Mouse (Mus musculus): ENCODE measurements around the gene Nob1.

Gene Nob1

DNA sequence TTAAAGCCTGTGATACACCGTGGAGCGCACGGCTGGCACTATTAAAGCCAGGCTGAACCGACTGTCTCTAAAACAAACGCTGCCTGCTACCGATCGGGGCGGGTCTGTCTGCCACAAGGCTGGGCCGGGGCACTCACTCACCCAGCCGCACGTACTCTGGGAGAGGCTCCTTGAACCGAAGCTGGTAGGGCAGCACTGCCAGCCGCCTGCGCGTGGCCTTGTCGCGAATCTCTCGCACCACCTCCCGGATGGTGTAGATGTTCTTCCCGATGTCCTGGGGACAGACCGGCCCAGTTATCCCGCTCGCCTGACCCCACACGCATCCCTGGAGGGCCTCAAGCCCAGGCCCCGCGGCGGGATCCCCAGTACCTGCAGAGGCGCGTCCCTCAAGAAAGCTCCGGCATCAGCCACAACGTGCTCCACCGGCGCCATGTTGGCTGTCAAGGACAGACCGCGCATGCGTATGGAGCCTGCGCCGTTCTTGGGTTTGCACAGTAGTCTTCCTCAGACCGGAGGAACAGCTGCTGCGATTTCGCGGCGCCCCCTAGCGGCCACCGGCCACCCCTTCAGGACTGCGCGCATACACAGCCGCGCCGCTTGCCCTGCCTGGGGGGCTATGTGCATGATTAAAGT, at the start of gene Nob1:
Gene Nob1, minus strand, starts transcription at position 455 of the 633 bp plus-strand sequence.
- DNase-seq (ENCODE audit: low spot score) = peak; percentile 96

DNA sequence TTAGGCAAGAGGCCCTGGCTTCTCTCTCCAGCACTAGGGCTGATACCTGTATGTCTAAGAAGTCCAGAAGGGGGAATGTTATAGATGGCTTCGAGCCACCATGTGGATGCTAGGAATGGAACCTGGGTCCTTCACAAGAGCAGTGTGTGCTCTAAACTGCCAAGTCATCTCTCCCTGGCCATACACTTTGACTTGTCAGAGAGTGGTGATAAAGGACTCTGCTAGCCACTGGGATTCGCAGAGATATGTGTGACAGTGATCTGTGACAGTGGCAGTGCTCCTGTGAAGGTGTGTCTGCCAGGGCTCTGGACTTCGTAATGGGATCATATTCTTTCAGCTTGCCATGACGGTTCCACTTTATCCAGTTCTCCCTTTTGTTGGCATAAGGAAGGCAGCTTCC, 48.5 kb upstream of the Nob1 start:
- DNase-seq (ENCODE audit: low spot score) = no peak

DNA sequence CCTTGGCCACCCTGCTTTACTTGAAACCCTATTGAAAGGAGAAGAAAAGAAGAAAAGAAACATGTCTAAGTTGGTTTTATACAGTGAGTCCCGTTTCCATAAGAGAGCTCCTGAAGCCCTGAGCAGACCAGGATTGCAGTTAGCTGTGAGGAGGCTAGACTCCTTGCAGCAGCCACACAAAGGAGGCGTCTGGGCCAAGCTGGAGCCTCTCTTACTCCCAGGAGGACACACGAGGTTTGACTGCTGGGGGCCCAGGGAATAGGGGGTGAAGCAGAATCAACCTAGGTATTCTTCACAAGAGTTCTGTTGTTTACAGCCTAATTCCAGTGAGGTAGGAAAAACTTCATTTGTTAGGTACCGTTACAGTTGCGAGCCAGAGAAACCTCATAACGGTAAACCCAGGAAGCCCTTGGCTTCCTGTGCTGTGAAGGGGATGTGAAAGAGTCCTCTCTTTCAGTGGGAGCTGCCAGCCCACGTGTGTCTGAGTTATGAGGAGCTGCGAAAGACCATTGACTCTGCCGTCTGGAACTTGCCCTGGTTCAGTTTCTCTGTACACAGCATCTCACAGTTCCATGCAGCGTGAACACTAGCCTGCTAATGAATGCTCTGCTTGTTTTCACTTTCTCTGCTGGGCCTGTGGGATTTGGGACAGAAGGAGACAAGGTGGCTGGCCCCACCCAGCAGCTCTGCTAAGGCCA, 47.7 kb upstream of the Nob1 start:
- no peak for DNase-seq (ENCODE audit: low spot score)

DNA sequence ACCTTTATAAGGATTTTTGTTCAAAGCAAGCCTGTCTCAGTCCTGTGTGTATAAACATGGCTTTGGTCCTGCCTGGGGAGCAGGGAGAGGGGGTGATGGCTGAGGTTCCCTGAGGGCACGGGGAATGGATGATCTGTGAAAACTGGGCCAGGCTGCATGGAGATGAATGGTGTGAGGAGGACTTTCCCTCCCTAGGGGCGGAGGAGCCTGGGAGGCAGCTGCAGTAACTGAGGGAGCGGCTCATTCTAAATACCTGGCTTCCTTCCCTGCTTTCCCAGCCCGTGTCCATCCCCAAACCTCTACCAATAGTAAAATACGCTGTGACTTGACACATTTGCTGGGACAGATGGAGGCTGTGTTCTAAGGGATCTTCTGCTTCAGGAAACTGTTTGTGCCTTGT, 45.5 kb upstream of the Nob1 start:
- DNase-seq (ENCODE audit: low spot score) = no peak

DNA sequence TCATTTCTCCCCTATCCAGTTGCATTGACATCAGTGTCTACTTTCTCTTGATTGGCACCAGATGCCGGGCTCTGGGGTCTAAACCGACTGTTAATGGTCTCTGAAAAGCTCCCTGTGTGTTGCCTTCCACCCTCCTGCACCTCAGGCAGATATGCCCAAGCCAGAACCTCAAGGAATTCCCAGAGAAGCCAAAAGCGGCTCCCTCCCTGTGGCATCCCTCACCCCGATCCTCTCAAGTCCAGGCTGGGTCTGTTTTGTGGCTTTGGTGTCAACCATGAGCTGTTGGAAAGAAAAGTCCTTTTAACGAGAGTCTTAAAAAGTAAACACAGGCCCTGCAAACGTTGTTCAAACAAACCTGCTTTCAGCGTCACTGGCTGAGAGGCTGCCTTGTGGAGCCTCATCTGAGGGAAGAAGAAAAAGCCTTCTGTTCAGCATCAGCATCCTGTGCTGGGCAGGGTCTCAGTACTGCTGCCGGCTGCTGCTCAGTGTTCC, 44.0 kb upstream of the Nob1 start:
- no peak for DNase-seq (ENCODE audit: low spot score)

DNA sequence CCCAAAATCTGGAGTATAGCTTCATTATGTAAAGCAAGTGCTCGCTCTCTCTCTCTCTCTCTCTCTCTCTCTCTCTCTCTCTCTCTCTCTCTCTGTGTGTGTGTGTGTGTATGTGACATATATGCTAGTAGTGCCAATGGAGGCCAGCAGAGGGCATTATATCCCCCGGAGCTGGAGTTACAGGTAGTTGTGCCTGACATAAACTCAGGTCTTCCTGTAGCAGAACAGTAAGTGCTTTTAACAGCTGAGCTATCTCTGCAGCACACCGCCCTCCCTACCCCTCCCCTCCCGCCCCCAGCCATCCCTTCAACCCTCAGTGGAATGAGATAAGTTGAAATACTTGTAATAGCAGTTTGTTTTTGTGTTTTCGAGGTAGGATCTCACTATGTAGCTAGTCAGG, 41.8 kb upstream of the Nob1 start:
- no peak for DNase-seq (ENCODE audit: low spot score)

DNA sequence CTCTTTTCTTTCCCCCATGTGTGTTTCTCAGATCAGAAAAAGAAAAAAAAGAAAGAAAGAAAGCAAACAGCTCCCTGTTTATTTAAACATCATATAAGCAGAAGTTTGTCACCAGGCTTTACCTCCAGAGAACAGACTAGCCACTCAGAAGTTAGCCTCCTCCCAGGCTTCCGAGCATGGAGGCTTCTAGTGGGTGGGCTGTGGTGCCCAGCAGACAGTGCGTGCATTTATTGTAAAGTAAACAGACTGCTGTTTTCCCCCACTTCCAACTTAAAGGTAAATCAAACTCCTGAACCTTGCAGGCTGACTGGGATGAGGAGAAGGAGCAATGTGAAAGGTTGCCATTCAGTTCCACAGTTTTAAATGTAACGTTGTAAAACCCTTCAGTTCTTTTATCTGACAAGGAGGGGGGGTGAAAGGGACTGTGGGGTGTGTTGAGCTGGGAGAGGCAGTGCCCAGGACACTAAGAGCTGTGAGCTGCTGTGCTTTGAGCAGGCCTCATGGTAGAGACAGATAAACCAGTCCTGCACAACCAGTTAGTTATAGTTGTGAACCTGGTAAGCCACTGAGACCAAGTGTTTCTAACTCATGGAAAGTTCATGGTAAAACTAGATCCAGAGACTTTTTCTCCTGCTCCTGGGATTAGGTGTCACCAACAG, 40.6 kb upstream of the Nob1 start:
- DNase-seq (ENCODE audit: low spot score) = no peak

DNA sequence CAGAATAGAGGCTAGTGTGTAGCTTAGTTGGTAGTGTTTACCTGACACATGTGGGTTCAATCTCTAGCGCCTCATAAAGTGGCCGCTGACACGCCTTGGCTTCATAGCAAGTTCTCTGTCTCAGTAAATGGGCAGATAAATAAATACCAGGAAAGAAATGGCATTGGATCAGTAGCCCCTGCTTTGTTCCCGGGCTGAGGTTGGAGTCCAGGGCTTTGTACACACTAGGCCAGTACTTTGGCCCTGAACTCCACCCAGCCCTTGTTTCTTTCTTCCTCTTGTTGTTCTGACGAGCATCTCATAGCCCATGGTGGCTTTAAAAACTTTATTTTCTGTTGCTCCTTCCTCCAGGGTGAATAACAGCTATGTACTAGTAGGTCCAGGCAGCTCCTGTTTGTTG, 37.6 kb upstream of the Nob1 start:
- DNase-seq (ENCODE audit: low spot score) = no peak

DNA sequence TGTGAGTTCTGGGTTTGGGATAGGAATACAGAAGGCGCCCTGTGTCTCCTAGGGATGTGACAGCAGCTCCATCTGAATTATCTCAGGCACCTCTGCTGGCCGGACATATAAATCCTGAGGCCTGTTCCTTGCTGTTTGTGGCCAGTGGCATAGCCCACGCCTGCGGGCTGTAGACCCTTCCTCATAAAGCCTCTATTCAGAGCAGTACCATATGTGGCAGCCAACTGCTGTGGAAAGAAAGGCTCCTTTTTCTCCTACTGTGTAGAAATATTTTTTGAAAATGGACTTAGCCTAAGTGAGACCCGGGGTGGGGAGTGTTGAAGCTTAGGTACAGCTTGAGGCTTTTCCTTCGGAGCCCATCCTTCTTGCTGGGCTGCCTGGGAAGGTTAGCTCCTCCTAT, 33.4 kb upstream of the Nob1 start:
- DNase-seq (ENCODE audit: low spot score) = no peak

DNA sequence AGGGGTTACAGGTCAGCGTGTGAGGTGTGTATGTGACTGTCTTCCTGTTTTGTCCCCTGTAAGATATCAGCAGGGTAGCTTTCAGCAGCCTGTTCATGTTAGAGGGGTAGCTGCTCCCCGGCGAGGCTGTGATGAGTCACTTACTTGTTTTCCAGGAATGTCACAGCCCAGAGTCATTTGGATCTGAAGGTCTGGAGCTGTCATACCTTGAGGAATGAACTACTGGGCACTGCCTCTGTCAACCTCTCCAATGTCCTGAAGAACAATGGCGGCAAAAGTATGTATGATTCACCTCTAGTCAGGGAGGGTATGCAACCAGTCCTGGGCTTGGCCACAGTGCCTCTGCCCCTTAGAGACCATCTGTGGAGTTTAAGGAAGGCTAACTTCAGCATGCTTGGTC, 32.9 kb upstream of the Nob1 start:
- no peak for DNase-seq (ENCODE audit: low spot score)

DNA sequence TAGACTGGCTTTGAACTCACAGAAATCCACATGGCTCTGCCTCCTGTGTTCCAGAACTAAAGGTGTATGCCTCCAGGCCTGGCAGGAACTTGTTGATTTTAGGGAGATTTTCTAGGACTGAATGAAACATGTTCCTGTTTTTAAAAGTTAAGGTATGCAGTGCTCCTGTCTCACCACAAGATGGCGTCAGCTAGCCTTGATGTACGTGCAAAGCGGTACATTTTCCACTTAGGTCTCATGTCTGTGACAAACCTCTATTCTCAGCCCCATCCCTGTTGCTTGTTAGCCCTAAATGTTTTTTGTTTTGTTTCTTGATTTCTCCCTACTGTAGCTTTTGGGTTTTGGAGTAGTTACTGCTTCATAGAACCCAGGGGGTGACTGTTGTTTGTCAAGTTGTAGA, 30.4 kb upstream of the Nob1 start:
- peak; percentile 47 for DNase-seq (ENCODE audit: low spot score)

DNA sequence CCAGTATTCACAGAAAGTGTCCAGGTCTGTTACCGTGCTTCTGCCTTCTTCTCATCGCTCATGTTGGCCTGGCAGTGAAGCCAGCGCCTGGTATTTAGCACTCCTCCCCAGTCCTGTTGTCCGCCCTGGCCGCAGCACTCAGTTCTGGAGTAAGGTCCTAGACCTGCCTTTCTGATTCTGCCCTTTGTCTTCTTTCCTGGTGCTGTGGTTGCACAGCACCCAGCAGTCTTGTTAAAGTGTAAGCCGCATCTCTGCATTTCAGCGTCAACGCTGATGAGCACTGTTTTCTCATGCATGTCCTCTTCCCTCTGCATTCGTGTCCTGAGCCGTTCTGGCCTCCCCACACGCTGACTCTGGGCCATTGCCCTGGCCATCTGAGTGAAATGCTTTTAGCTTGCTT, 28.5 kb upstream of the Nob1 start:
- DNase-seq (ENCODE audit: low spot score) = no peak

DNA sequence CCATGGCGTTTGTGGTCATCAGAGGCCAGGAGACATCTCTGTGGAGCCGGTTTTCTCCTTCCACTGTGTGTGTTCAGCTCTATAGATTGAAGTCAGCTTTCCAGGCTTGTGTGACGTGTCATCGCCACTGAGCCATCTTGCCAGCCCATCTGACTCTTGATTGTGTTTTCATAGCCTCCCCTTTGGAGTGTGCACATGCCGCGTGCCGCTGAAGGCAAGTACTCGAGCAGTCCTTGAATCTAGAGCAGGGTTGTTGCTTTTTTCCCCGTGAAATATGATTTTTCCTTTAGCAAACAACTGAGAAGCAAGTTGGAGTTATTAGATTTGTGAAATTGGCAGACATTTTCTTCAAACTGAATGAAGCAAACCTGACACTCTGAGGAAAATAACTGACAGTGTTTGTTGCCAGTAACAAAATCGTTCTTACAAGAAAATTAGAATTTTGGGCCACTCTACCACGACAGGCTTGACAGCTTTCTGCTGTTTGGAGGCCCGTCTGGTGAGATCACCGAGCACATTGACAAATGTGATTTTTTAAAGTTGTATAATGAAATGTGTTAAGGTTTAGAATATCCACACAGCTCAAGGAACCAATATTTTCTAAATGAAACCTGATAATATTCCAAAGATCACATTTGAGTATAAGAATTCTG, 26.7 kb upstream of the Nob1 start:
- DNase-seq (ENCODE audit: low spot score) = no peak

DNA sequence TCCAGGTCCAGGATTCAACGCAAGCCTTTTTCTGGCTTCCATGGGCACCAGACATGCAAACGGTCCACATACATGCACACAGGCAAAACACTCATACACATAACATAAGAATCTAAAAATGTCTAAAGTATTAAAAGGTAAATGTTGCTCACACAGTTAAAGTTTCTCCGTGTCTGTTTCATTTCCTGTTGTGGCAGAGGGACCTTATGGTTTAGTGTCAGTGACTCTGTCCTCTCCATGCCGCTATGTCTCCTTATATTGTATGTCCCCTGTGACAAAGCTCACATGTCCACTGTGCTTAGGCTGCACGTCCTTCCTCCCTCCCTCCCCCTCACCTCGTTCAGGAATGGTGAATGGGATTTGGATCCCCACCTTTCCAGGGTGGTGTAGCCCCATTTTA, 24.8 kb upstream of the Nob1 start:
- DNase-seq (ENCODE audit: low spot score) = no peak

DNA sequence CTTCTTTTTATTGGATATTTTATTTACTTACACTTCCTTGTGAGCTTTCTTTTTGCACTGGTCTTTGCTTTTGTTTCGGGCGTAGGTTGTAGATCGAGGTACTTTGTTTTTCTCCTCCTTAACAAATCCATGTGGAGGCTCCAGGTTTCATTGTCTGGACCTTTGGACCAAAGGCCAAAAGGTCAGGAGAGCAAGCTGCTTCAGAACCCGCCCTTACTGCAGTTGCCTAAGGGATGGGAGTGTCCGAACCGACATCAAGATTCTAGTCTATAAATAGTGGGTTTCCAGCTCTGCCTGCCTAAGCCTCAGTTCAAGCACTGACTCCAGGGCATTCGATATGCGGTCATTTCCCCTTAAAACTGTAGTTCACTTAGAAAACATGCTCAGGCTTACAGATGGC, 24.3 kb upstream of the Nob1 start:
- DNase-seq (ENCODE audit: low spot score) = no peak

DNA sequence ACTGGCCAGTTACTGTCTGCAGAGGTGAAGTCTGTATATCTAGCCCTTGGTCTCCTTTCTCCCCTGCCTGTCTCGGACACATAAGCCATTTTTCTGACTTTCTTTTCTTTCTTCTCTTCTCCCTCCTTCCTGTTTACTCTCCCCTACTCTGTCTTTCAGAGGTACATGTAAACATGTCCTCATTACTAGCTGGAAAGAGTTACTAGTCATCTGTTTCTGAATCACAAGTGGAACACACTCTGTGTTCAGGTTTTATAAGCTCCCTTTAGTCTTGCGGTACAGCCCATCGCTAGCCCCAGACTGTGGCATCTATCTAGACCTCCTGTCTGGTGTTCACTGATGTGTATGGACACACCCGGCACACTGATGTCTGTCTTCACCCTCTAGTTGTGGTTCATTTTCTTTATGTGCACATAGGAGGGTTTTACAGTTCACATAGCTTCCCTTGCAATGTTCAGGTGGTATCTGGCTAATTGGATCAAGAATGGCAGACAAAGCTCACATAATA, 23.6 kb upstream of the Nob1 start:
- DNase-seq (ENCODE audit: low spot score) = no peak

DNA sequence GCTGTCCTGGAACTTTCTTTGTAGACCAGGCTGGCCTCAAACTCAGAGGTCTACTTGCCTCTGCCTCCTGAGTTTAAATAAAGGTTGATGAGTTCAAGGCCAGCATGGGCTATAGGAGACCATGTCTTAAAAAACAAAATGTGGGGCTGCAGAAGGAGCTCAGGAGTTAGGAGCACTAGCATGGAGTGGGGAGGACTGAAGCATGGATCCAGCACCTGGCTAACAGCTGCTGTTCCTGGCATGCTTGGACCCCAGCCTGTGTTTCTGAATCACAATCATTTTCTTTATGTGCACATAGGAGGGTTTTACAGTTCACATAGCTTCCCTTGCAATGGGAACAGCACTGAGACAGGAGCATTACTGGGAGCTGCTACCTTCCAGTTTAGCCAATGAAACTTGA, 22.9 kb upstream of the Nob1 start:
- no peak for DNase-seq (ENCODE audit: low spot score)

DNA sequence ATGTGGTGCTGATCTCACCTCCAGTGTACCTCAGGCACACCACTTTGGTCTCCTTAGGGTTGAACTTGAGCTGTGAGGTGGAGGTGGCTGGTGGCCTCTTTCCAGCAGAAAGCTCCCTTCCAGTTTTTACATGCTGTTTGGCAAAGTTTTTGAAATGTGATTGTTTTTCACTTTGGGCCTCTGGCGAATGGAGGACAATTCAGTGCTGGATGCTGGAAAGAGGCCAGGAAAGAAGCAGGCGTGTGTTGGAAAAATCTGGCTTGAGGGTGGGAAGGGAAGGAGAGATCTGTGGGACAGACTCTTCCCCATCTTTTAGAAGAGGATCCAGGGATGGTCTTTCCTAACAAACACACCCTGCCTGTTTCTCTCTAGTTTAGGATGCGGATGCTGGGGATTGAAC, 19.8 kb upstream of the Nob1 start:
- no peak for DNase-seq (ENCODE audit: low spot score)

DNA sequence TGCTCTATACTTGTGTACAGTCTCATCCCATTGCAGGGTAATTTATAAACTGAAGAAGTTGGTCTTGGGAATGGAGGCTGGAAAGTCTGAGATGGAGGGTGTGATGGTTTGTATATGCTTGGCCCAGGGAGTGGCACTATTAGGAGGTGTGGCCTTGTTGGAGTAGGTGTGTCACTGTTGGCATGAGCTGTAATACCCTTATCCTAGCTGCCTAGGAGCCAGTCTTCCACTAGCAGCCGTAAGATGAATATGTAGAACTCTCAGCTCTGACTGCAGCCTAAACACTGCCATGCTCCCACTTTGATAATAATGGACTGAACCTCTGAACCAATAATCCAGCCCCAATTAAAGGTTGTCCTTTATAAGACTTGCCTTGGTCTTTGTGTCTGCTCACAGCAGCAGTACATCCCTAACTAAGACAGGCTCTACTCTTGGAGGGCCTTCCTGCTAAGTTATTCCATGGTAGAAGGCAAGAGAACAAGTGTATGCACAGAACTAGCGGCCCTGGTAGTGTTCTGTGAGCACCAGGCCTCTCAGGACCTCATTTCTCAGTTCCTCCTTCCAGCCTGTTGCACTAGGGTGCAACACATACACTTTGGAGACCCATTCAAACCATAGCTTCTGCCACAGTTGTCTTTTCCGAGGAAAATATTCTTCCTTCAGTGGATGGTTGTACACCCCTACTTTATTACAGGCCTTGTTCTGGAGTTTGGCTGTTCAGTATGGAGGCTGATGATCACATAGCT, 15.2 kb upstream of the Nob1 start:
- no peak for DNase-seq (ENCODE audit: low spot score)

DNA sequence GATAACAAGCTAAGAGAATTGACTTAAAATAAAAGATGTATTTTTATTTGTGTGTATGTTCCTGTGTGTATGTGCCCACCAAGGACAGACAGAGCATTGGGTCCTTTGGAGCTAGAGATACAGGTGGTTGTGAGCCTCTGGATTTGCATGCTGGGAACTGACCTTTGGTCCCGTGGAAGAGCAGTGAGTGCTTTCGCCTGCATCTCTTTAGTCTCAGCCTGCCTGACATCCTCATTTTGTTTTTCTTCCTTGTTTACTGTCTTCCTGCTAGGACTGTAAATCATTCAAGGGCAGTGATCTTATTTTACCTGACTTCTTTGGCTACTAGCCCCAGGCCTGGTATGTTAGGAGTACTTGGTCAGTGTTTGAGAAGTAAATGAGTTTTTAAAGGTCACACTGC, 12.9 kb upstream of the Nob1 start:
- DNase-seq (ENCODE audit: low spot score) = no peak

DNA sequence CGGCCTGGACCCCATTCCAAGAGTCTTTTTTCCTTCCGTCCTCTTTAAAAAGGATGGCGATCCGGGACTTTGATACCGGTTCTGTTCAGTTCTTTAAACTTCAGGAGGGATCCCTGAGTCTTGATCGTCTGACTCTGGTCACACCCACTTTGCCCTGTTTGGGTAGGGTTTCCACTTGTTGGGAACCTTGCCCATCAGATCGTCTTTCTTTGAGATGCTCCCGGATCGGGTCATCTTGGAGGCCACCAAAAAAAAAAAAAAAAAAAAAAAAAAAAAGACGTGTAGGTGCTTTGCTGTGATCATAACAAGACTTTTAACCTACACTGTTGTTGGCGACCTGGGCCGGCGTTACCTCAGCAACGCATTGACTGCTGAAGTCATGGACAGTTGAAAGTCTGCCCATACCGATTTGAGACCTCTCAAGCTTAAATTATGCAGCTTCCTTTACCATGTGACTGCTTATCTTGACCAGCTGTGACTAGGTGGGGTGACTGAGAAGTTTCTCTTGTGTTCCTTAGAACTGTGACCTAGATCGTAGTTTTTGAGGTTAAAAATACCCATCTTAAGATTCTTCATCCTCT, 12.1 kb upstream of the Nob1 start:
- no peak for DNase-seq (ENCODE audit: low spot score)

Data from layer of hippocampus, adult 11-12 months (tissue).